Mouse (Mus musculus): ENCODE data around the gene Elovl2.

DNA sequence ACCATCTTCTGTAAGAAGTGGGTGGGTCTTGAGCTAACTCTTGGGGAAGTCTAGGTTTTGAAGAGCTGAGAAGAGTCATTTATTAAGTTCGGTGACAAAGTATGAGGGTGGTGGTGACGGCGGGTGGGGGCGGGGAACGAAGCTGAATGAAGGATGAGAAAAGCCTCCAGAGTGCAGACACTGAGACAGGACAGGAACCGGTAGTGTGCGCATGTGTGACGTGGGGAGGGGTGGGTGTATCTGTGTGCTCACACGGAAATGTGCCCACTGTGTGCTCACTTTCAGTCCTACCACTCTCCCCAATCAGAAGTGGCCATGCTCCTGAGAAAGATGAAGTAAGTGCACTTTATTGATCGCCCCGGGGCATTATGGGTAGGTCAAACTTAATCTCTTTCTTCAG is 67.1 kb downstream of the Elovl2 start:
- TF ChIP-seq POLR2A (IDR thresholded peaks at IDR 0.05; ENCODE audit: control insufficient read depth, low read depth, low read length) (no peak), CTCF (IDR thresholded peaks at IDR 0.05; ENCODE audit: control insufficient read depth, insufficient read depth, insufficient replicate concordance, low read depth, low read length) (no peak)
